Mouse (Mus musculus): ENCODE results near the gene Hypk.

The Hypk gene

GRCm38 (mm10) chr2:121507173-121507950 is 54.3 kb downstream of the Hypk start:
- DNase-seq, result no peak

- no peak for DNase-seq
Measured at GRCm38 (mm10) chr2:121507951-121508330, 54.9 kb downstream of the Hypk start.

Data from cerebellum, adult 11-12 months (tissue).